Mouse (Mus musculus) right cerebral cortex, postnatal 36 days (tissue): ENCODE data around the gene Dennd4a.
"Not testable (repeated sequence)": the region's sequence is repeated elsewhere in the genome, so short reads cannot be mapped to it uniquely, and the experiment has no call there.

Experiments used
- DNase-seq, 2 experiments: peaks; one replicate each; pipeline ENCODE4 v3.0.0; 2022; ENCODE audit warnings: low spot score in 2 of 2, mixed read lengths in 1 of 2

Dennd4a gene

GRCm38 (mm10) chr9:64811538-64812474, 666 bp downstream of the Dennd4a start:
- DNase-seq, result peak; percentile 35 to 40

- DNase-seq, result no peak
These were observed 1.3 kb downstream of the Dennd4a start for GRCm38 (mm10) chr9:64812475-64812860.

- DNase-seq, result no peak
These were observed 3.1 kb downstream of the Dennd4a start for GRCm38 (mm10) chr9:64814273-64814672.

- DNase-seq, result not testable (repeated sequence)
These were observed 8.5 kb downstream of the Dennd4a start for GRCm38 (mm10) chr9:64819686-64820085.

- DNase-seq, result no peak
These were observed 9.1 kb downstream of the Dennd4a start for GRCm38 (mm10) chr9:64820086-64820795.

- no peak for DNase-seq
These were observed 11.1 kb downstream of the Dennd4a start for GRCm38 (mm10) chr9:64822235-64822634.

GRCm38 (mm10) chr9:64824389-64825008, 13.4 kb downstream of the Dennd4a start:
- DNase-seq, result no peak

GRCm38 (mm10) chr9:64830092-64830618, 19.0 kb downstream of the Dennd4a start:
- no peak for DNase-seq

- no peak for DNase-seq
These were observed 19.5 kb downstream of the Dennd4a start for GRCm38 (mm10) chr9:64830641-64831040.

- no peak for DNase-seq
These were observed 20.6 kb downstream of the Dennd4a start for GRCm38 (mm10) chr9:64831760-64832159.

- DNase-seq, result no peak
These were observed 23.3 kb downstream of the Dennd4a start for GRCm38 (mm10) chr9:64834418-64834817.

- DNase-seq, result no peak
These were observed 34.2 kb downstream of the Dennd4a start for GRCm38 (mm10) chr9:64845355-64845754.

- no peak for DNase-seq
These were observed 38.4 kb downstream of the Dennd4a start for GRCm38 (mm10) chr9:64849548-64849947.

- DNase-seq, result no peak
These were observed 48.9 kb downstream of the Dennd4a start for GRCm38 (mm10) chr9:64860083-64860482.

- no peak for DNase-seq
These were observed 51.5 kb downstream of the Dennd4a start for GRCm38 (mm10) chr9:64862687-64863086.

GRCm38 (mm10) chr9:64886008-64886407, 74.9 kb downstream of the Dennd4a start:
- no peak for DNase-seq

- peak in 1 of 2 experiments; percentile 18 for DNase-seq
These were observed 85.5 kb downstream of the Dennd4a start for GRCm38 (mm10) chr9:64896605-64897004.

- DNase-seq, result no peak
These were observed 91.7 kb downstream of the Dennd4a start for GRCm38 (mm10) chr9:64902866-64903265.

GRCm38 (mm10) chr9:64903386-64903785, 92.2 kb downstream of the Dennd4a start:
- DNase-seq, result peak; percentile 53 to 61

- no peak for DNase-seq
These were observed 93.9 kb downstream of the Dennd4a start for GRCm38 (mm10) chr9:64904917-64905640.

- no peak for DNase-seq
These were observed 96.3 kb downstream of the Dennd4a start for GRCm38 (mm10) chr9:64907441-64907840.
